Mouse (Mus musculus) liver (tissue): ENCODE results near the gene Gm5431.
"Not testable (repeated sequence)": the region's sequence is repeated elsewhere in the genome, so short reads cannot be mapped to it uniquely, and the experiment has no call there.

Source experiments
- DNase-seq: peaks from one replicate; pipeline ENCODE4 v3.0.0-alpha.2; 2020; ENCODE audit warnings: mixed read lengths

The Gm5431 gene

DNA sequence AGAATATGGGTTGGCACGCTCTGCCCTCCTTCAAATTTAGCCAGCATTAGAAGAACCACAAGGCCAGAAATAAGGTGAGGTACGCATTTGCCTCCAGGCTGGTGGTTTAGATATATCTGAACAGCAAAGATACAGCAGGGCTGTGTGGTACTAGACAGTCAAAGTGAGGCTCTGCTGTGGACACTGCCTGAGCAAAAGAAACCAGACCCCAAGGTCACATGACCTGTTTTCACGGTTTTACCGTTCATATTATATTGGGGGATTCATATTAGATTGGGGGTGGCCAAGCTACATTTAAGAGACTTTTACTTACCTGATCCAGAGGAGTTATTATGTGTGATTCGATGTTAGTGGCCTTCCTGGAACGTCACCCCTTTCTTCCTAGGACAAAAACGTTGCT lies 31.2 kb downstream of the Gm5431 start:
- peak; percentile 38 for DNase-seq

GRCm38 (mm10) chr11:48869380-48870110 lies 32.5 kb downstream of the Gm5431 start:
- DNase-seq = peak; percentile 46

DNA sequence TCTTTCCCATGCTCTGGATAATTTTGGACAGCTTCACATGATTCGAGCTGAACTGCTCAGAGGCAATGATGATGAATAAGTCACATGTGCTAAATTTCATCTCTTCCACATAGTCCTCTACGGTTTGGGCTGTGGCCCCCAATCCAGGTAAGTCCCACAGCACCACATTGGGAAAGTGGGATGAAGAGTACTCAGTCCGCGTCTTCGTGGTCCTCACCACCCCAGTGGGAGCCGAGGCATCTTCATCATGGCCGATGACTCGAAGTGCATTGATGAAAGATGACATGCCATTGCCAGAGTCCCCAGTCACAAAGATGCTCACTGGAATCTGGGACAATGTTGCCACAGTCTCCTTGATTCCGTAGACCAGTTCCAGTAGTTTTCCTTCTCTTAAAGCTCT lies 35.5 kb downstream of the Gm5431 start:
- no peak for DNase-seq

DNA sequence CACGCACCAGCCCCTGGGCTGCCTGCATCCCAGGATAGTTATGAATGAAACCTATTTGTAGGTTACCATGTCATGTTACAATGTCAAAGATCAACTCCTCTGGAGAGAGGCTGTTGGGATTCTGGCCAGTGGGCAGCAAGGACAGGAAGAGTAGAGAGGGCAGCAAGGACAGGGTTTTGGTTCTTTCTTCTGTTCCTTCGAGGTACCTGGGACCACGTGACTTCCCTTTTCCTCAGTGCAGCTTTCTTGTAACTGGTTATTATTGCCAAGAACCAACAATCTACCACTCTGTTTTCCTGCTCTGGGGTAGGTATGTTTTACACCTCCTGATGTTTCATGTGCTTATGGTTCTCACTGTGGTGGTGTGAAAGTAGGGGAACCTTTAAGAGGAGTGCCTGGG lies 38.2 kb downstream of the Gm5431 start:
- no peak for DNase-seq

GRCm38 (mm10) chr11:48862784-48863319 lies 39.2 kb downstream of the Gm5431 start:
- DNase-seq = no peak

DNA sequence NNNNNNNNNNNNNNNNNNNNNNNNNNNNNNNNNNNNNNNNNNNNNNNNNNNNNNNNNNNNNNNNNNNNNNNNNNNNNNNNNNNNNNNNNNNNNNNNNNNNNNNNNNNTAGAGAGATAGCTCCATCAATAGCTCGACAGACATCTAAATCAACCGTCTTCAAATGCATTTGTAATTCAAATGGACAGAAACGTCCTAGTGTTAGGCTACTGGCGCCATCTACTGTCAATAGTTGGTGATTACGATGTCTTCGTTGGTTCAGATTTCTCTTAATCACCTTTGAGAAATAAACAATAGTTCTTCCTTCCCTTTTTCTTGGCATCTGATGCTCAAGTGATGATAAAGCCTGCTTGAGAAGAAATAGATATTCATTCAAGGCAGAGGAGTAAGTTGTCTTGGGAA lies 43.0 kb downstream of the Gm5431 start:
- peak; percentile 47 for DNase-seq

- DNase-seq = peak; percentile 86
Measured at GRCm38 (mm10) chr11:48853474-48854180, 48.4 kb downstream of the Gm5431 start.

GRCm38 (mm10) chr11:48852624-48853473 lies 49.2 kb downstream of the Gm5431 start:
- no peak for DNase-seq

DNA sequence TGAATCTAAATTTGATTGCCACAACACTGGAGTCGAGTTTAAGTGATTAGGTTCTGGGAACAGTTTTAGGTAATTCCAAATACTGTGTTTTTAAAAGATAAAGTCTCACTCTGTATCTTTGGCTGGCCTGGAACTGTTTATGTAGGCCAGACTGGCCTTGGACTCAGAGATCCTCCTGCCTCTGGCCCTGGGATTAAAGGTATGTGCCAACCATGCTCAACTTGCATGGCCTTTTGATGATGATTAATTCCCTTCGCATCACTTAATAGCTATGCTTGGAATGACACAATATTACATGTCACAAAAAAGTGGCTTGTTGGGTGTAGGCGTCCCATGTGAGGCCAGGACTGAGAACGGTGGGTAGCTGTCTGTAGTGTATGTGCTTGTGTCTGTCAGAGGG lies 49.8 kb downstream of the Gm5431 start:
- no peak for DNase-seq

- DNase-seq = peak; percentile 18
Measured at GRCm38 (mm10) chr11:48851270-48851995, 50.6 kb downstream of the Gm5431 start.

DNA sequence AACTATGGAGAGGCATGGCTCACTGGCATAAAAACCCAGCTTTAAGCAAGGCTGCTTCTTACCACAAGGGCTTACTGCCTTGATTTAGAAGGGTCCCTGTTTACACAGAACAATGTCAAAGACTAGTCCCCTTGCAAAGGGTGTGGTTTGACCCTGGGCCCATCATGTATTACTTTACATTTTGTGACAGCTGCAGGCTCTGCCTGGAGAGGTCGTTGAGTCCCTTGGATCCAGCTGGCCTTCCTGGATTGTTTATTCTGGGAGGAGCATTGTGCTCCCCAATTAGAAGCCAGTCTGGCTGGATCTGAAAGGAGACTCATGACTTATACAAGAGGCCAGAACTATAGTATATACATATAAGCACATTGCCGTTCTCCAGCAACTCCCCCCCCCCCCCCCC lies 51.8 kb downstream of the Gm5431 start:
- no peak for DNase-seq

DNA sequence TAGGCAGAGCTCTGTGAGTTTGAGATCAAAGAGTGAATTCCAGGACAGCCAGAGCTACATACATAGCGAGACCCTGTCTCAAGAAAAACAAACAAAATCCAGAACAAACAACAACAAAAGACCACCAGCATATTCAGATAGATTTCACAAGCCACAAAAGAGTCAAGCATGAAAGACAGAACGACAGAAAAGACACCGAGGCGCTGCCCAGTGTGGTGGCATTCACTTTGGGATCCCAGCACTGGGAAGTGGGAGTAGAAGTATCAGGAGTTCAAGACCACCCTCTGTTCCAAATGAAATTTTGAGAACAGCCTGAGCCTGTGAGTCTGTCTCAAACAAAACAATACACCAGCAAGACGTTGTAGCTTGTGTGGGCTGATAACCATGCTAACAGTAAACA lies 55.1 kb downstream of the Gm5431 start:
- no peak for DNase-seq

- DNase-seq = not testable (repeated sequence)
Measured at GRCm38 (mm10) chr11:48846362-48846761, 55.7 kb downstream of the Gm5431 start.

DNA sequence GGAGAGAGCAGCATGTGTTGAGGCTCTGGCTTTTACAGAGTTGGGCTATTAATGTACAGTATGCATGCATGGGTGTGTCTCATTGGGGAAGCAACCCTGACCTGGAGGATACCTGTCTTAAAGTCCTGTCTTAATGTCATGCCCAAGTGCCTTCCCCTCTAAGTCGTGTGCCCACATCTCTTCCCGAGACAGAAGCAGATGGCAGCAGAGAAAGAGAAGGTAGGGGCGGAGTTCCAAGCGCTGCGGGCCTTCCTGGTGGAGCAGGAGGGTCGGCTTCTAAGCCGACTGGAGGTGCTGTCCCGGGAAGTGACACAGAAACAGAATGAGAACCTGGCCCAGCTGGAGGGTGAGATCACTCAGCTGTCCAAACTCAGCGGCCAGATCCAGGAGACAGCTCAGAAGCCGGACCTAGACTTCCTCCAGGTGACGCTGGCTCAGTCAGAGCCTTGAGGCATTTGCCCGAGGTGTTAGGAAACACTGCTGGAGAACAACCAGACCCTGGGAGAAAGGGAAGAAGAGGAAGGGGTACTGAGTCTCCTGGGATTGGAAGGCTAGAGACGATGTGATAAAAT lies 56.7 kb downstream of the Gm5431 start:
- DNase-seq = no peak

GRCm38 (mm10) chr11:48844309-48844708 lies 57.7 kb downstream of the Gm5431 start:
- no peak for DNase-seq

GRCm38 (mm10) chr11:48843202-48843601 lies 58.8 kb downstream of the Gm5431 start:
- no peak for DNase-seq

DNA sequence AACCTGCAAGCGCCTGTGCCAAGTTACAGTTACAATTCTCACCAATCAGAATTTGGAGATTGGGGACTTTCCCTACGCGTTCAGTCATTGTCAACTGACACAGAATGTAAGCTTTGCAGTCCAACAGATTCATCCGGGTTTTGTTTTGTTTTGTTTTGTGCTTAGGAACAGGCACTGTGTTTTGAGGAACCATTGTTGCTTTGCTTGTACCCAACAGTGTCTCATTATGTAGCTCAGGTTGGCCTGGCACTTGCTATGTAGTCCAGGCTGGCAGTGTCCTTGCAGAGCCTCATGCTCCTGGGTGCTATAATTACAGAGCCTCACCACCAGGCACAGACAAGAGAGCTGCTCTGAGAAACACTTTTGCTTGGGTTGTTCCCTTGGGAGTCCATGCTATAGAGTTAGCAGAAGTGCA lies 59.6 kb downstream of the Gm5431 start:
- DNase-seq = no peak

GRCm38 (mm10) chr11:48841213-48841612 lies 60.8 kb downstream of the Gm5431 start:
- no peak for DNase-seq

- DNase-seq = no peak
Measured at GRCm38 (mm10) chr11:48840805-48841204, 61.2 kb downstream of the Gm5431 start.

GRCm38 (mm10) chr11:48838879-48839680 lies 62.9 kb downstream of the Gm5431 start:
- no peak for DNase-seq

GRCm38 (mm10) chr11:48838181-48838797 lies 63.7 kb downstream of the Gm5431 start:
- peak; percentile 38 for DNase-seq
